Mouse (Mus musculus): ENCODE results near the gene Adgra1.

Adgra1 gene

DNA sequence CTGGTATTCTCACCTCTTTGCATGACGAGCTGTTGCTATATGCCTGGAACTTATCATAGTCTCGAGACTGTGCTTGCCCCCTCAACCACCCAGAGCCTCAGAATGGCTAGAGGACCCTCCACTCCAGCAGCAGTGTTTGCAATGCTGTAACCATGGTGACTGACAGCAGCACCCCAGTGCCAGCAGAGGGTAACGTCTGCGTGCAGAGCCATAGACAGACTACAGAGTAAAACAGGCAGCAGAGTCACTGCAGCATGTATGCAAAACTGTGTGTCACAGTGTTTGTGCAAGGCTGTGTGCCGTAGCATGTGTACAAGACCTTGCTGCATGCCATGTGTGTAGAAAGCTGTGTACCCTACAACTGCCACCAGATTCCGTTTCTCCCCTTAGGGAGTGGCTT is 75.5 kb downstream of the Adgra1 start:
- no peak for DNase-seq

DNA sequence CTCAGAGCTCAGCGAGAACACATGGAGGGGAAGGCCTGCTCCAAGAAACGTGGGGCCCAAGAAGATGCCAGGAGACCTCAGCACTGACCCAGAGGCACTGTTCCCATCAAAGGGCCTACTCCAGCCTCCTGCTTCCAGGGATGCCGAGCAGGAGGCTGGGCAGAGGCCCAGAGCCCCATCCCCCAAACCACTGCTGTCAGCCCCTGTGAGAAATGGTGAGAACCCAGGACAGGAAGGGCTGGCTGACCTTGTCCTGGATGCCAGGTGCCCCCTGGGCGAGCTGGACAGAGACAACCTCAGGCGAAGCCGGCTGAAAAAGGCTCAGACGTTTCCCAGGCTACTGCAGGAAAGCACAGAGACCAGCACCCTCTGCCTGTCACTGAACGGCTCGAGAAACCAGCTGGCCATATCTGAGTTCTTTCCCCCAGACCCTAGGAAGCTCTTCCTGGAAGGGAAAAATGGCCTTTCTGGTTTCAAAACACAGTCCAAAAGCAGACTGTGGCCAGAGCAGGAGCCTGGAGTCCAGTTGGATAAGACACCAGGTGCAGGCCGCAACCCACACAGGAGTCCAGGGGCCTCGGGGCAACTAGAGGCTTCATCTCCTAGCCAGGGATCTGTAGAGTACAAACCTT is 76.3 kb downstream of the Adgra1 start:
- DNase-seq: no peak

DNA sequence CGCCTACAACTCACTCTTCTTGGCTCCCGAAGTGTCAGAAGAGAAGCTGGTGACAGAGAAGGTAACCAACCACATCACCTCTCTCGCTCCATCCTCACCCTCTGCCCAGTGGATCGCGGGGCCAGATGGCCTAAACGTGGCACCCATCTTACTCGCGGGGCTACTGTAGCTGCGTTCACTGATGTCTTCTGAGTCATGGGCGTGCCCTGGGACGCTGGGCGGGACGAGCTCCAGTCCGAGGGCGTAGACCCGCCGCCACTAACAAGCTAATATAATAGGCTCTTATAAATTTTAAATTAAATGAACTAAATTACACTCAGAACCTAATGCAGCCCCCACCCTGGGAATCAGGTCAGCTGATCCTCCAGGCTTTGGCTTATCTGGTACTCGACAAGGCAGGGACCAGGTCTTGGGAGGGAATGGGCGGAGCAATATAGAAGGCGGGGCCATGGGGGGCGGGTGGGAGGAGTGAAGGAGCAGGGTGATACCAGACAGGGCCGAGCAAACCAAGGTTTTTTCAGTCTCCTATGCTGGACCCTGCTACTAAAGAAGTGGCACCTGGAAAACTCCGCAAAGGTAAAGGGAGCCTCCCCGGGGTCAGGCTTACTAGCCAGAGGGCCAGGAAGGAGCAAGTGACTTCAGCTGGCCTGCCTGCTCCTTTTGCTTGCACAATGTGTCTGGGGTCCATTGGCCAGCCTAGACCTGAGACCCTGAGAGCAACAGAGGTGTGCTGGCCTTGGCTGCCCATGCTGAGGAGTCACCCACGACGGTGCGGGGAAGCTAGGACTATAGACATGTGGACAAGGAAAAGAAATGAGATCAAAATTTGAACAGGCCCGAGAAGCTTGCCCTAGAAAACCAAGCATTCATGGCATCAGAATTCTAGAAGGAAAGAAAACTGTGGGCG is 80.4 kb downstream of the Adgra1 start:
- no peak for DNase-seq

DNA sequence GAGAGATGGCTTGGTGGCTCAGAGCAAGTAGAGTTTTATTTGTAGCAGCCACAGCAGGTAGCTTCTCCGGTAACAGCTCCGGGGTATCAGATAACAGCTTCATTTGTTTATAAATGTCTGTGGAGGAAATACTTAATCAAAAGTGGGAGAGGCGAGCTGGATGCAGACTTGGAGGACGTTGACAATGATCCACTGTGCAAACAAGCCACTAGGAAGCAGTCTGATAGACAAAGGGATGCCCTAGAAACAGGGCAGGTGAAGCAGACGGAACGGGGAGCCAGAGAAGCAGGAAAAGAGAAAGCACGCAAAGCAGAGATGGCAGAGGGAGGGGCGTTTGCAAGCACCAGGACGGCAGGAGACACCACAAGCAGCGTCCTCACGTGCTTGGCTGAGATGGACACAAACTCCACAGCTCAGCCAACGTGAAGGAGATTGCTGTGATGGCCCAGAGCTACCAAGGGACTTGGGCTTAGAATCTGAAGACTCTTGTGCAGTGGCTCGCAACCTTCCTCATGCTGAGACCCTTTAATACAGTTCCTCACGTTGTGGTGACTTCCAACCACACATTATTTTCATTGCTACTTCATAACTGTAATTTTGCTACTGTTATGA is 81.8 kb downstream of the Adgra1 start:
- no peak for DNase-seq

DNA sequence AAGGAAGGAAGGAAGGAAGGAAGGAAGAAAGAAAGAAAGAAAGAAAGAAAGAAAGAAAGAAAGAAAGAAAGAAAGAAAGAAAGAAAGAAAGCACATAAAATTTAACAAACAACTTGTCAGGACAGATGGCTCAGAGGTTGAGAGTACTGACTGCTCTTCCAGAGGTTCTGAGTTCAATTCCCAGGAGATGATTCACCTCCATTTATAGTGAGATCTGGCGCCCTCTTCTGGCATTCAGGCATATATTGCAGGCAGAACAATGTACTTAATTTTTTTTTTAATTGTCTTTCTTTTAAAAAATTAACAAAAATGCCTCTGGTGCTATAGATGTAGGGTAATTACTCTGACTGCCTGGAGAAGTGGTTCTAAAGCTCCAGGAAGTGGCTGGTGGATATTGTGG is 82.4 kb downstream of the Adgra1 start:
- DNase-seq: no peak

DNA sequence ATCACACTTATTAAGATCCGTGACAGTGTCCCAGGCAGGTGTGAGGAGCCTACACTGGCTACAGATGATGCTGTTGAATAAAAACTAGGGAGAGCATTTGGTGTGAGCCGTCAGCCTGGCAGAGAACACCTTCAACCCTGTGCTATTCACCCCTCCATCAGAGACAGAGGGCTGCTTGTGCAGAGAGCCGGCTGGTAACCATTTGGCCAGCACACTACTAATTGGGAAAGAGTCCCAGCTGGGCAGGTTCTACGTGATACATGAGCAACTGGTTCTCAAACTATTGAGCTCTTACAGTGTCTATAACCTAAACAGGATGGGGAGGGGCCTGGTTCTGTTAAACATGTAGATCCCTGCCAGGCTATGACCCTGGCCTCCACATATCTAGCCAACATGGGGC is 84.3 kb downstream of the Adgra1 start:
- no peak for DNase-seq
